Mouse (Mus musculus) testis, adult 2 months (tissue): ENCODE data around the gene Kcnmb4.

ENCODE experiments used
- CTCF ChIP-seq: fragments of 200-500 bp; IDR thresholded peaks from 2 replicates; pipeline ENCODE4 v1.5.1; 2012; ENCODE audit warnings: low read depth, mild to moderate bottlenecking, inconsistent platforms, low read length, moderate library complexity; ENCODE audit not compliant: control insufficient read depth, insufficient read depth, insufficient replicate concordance
- POLR2A ChIP-seq: fragments of 200-500 bp; IDR thresholded peaks from 2 replicates; pipeline ENCODE4 v1.6.1; 2012; ENCODE audit warnings: low read depth, mild to moderate bottlenecking, inconsistent platforms, low read length, moderate library complexity; ENCODE audit not compliant: control insufficient read depth

DNA sequence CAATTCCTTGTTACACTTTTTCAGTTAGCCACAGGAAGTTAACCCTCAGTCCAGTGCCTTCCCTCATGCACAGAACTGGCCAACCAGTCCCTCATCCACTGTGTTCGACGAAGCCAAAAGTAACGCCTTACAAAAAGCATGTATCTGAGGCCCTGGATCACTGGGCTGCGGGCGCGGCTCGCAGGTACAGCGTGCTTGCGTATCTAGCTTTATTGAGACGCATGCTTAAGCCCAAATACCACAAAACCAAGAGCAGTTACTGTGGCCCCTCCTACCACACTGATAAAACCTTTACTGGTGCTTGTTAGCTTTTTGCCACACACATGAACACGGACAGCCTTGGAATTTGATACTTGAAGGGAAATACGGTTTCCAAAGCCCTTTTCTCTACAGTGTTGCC is 8.2 kb upstream of the Kcnmb4 start:
- TF ChIP-seq CTCF (no peak), POLR2A (no peak)
